Mouse (Mus musculus) frontal cortex, postnatal 25 days (tissue): ENCODE results near the gene Ano4.
"Not testable (repeated sequence)": the region's sequence is repeated elsewhere in the genome, so short reads cannot be mapped to it uniquely, and the experiment has no call there.

Source experiments
- DNase-seq, 2 experiments: peaks; one replicate each; pipeline ENCODE4 v3.0.0; 2022; ENCODE audit warnings: low spot score in 2 of 2

Ano4 gene

DNA sequence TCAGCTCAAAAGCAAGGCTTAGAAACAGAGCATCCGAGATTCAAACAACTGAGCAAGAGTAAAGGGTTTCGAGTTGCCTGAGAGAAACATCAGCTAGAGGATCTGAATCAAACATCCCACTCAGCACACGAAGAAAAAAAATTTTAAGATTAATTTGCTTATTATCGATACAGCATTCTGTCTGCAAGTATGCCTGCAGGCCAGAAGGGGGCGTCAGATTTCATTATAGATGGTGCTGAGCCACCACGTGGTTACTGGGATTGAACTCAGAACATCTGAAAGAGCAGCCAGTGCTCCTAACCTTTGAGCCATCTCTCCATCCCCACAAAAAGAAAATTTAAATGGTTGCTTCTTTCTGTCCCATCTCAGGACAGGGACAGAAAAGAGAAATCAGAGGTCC lies 223.2 kb downstream of the Ano4 start:
- no peak for DNase-seq

DNA sequence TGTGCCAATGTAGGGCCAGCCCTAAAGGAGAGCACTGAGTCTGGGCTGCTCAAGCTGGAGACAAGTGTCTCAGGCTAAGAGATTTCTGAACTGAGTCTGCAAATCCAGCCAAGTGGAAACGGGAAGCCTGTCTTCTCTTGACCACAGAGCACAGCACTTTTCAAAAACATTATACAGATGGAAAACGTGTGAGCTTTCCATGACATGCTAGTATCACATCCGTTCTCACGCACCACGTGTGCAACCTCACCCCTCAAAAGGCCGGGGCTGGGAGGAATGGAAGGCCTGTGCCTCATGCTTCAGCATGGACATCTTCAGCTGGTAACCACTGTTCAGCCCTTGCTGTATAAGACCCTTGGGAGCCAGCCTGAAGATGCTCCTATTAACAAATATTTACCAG lies 230.2 kb downstream of the Ano4 start:
- DNase-seq: no peak

DNA sequence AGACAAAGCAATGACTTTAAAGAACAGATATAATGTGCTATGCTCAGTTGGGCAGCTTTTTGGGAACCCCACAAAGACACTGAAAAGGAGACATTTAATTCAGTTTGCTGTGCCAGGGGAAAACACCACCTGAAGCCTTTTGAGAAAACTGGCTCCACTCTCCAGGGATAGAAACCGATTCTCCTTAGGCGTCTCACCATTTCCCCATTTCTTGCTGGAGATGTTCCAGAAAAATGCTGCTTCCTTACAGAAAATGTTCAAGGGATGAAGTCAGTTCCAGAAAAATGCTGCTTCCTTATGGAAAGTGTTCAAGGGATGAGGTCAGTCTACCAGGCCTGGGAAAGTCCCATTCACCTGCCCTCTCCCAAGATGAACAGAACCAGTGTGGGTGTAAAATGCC lies 233.1 kb downstream of the Ano4 start:
- DNase-seq: no peak

- no peak for DNase-seq
Measured at GRCm38 (mm10) chr10:89110917-89111316, 233.6 kb downstream of the Ano4 start.

DNA sequence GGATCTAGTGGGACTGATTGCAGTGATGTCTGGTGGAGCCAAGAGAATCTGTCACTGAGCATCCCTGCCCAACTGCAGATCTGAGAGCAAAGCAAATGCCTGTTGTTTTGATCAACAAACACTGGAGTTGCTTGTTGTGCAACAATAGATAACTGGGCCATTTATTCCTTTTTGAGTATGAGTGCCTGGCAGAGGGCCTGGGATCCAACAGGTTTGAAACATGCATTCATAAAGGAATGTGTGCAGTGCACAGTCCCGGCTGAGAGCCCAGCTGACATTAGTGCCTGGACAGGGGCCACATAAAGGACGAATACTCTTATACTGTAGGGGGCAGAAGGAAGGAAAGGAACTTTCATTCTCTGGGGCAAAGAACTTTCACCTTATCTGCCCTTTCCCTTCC lies 241.0 kb downstream of the Ano4 start:
- no peak for DNase-seq

DNA sequence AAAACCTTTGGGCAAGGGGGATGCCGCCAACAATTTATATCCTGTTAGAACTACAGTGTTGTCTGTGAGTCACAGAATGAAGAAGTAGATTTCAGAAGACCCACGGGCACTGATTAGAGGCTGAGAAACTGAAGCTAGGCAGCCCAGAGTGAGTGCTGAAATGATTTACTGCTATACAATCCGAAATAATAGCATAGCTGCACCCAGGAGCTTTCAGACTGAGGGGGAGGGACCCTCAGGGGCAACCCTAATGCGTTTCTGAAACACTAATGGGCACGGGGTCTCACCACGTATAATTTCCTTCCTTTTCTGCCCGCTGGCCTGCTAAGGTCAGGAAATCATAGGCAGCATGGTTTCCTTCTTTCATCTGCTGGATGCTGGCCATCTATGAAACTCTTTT lies 242.5 kb downstream of the Ano4 start:
- no peak for DNase-seq

GRCm38 (mm10) chr10:89098183-89098582 lies 246.4 kb downstream of the Ano4 start:
- no peak for DNase-seq

- DNase-seq: no peak
Measured at GRCm38 (mm10) chr10:89092350-89093040, 252.1 kb downstream of the Ano4 start.

GRCm38 (mm10) chr10:89077447-89077846 lies 267.1 kb downstream of the Ano4 start:
- no peak for DNase-seq

GRCm38 (mm10) chr10:89055891-89056290 lies 288.7 kb downstream of the Ano4 start:
- no peak for DNase-seq

- not testable (repeated sequence) for DNase-seq
Measured at GRCm38 (mm10) chr10:89044921-89045320, 299.6 kb downstream of the Ano4 start.

GRCm38 (mm10) chr10:89044166-89044565 lies 300.4 kb downstream of the Ano4 start:
- no peak for DNase-seq

DNA sequence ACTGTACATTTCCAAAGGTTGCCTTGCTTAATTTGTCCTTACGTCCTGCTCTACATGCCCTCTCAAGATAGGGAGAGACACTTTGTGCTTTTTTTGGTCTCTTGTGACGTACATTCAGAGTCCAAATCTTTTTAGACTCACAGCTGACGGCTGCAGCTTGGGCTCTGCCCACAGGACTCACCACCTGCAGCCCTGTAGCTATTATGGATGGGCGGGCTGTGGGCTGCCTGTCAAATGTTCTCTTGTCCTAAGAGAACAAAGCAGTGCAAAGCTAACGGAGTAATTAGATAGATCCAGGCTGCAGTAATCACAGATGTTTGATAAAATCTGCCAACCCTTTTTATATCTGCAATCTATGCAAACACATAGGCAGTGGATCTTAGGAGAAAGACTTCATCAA lies 325.6 kb downstream of the Ano4 start:
- DNase-seq: no peak

DNA sequence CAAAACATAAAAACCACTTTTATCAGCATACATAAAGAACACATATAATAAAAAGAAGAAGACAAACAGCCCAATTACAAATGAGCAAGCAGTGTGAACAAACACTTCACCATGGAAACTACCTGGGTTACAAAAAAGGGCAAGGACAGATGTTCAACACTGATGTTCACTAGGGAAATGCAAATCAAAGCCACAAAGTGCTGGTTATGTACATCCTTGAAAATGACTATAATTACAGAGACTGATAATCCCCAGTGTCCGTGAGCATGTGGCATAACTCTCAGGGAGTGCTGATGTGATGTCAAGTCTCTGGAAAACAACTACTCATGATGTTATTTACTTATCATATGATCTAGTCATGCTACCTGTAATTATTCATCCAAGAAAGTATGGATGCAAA lies 336.3 kb downstream of the Ano4 start:
- DNase-seq: no peak

DNA sequence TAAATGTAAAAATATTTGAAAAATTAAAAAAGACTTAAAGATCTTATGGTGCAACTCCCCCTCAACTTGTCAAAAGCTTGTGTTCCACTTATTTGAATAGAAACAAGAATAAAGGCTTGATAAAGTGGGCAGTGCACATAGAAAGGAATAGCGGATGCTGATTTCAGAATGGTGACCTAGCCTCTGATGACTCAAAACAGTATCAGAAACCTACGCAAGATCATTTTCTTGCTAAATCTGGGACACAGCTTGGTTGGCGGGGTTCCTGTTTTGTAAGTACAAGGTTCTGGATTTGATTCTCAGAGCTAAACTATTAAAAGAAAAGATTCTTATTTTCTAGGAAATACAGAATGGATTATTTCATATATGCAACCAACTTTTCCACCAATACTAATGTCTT lies 340.0 kb downstream of the Ano4 start:
- no peak for DNase-seq

DNA sequence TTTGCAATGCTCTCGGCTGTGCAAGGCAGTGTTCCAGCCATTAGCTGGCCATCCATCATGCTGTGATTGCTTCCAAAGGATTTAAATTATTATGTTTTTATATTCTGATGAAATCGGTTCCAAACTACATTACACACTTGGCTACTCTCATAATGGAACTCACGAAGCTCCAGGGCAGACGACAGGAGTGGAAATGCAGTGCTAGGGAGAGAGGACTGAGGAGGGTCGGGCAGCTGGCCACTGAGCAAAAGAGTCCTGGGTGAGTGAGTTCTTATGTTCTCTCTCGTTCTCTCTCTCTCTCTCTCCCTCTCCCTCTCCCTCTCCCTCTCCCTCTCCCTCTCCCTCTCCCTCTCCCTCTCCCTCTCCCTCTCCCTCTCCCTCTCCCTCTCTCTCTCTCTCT lies 357.6 kb downstream of the Ano4 start:
- no peak for DNase-seq

DNA sequence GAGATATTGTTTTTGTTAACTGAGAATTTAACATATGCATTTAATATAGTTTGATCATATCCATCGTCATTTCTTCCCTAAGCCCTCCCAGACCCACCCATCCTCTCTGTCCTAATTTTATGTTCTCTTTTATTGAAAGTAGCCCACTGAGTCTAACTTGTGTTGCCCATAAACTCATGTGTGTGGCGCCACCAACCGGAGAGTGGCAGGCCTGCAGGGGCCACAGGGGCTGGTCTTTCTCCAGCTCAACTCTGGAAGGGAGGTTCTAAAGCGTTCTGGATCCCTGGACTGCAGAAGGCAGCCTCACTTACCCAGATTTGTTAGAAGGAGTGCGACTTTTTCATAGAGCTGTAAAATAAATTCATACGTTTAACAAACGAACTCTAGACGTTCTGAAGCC lies 361.1 kb downstream of the Ano4 start:
- DNase-seq: peak; percentile 14 to 33

DNA sequence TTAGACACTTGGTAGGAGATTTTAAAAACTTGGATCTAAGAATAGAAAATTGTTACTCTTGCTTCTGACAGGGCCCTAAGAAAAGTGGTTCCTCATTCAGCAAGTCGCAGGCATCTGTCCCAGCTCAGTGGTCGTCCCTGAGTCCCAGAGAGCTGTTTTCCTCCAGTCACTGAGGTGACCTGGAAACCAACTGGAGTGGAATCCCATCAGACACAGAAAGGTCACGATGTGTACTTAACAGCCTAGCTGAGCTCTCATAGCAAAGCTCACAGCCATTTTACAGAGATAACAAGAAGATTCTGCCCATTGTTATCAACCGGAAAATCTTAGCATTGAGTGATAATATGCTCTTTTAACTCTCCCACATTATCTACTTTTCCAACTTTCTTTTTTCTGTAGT lies 365.1 kb downstream of the Ano4 start:
- no peak for DNase-seq

DNA sequence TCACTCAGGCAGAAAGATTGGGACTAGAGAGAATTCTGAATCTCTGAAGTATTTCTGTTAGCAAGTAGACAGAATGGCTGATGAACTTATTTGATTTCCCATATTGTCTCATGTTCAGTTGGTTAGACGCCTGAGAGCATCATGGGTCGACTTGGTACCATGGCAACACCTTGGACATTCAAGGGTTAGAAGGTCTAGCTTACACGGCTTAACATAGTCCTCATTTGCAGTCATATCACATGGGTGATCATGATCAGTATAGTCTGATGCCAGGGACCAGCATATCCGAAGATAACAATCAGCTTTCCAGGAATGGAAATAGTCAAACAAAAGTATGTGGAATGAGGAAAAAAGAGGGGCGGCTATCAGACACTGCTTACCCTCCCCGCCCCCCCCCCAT lies 365.6 kb downstream of the Ano4 start:
- no peak for DNase-seq

GRCm38 (mm10) chr10:88970951-88971725 lies 373.4 kb downstream of the Ano4 start:
- DNase-seq: no peak

- DNase-seq: no peak
Measured at GRCm38 (mm10) chr10:88968586-88968985, 376.0 kb downstream of the Ano4 start.

DNA sequence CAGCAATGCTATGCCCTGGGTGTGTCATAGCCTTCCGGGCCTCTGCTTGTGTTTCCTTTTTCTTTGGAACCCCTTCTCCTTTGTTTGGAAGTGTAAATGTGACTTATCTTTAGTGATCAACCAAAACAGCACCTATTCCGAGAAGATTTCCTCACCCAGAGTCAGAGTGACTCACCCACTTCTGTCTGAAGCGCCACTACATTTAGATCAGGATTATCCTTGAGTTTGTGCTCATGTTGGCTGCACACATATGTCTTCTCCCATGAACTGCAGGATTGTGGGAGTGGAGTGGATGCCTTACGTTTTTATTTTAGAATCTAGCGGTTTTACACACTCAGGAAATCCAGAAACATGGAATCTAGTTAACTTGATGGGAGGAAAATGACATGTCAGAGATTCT lies 383.8 kb downstream of the Ano4 start:
- no peak for DNase-seq

GRCm38 (mm10) chr10:88950297-88950653 lies 394.3 kb downstream of the Ano4 start:
- DNase-seq: no peak
